Mouse (Mus musculus): ENCODE data around the gene Ifit1bl1. TPM values are rescaled to one million over a fixed set of nuclear protein-coding genes. Genes with fewer than 3 reads are reported as not detected.
"Not testable (repeated sequence)": the region's sequence is repeated elsewhere in the genome, so short reads cannot be mapped to it uniquely, and the experiment has no call there.

Gene Ifit1bl1
- polyA plus RNA-seq, 1 experiment from 2014 or later: 19.4 TPM

DNA sequence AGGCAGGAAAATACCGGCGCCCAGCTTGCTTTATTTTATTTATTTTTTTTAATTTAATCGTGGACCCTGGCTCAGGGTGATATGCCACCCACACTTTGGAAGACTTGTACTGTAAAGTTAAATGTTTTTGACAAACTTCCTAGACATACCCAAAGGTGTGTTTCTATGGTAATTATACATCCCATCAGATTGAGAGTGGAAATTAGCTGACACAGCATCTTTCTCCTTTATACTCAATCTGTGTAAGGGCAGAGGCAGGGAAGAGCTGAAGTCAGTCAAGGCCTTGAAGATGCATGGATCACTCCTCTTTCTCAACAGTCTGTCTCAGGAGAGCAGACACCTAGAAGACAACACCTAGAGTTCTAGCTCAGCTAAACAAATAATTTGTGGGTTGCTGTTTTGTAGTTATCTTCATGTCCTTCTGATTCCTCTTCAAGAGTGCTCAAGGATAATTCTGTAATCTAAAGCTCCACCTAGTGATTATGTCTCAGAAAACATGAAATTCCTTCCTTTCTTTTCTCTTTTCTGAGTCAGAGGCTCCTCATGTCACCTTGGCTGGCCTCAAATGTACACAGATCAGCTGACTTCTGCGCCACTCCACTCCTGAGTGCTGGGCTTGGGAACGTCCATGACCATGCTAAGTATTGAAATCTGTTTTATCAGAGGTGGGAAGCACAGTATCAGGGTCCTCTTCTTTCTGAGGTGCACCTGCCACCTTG lies 15.9 kb downstream of the Ifit1bl1 start:
- H3K9ac ChIP-seq (ENCODE audit: low read depth, low read length); H3K27ac ChIP-seq (ENCODE audit: low read depth, low read length); H3K4me2 ChIP-seq (replicated peaks; ENCODE audit: low read depth); H3K4me3 ChIP-seq (ENCODE audit: low read depth, low read length); H3K27me3 ChIP-seq (replicated peaks; ENCODE audit: control insufficient read depth, insufficient read depth, low read length); H3K9me3 ChIP-seq (ENCODE audit: control insufficient read depth); H3K4me1 ChIP-seq (replicated peaks; ENCODE audit: control insufficient read depth, insufficient read depth, low read length); H3K36me3 ChIP-seq (ENCODE audit: control insufficient read depth, insufficient read depth): not testable (repeated sequence)
- peak; percentile 22; the same call in 1 of the 2 replicates for ATAC-seq
- WGBS: 55% methylated on average over 5 of the region's 5 CpGs
- TF ChIP-seq CTCF (IDR thresholded peaks at IDR 0.05; ENCODE audit: low read depth): peak; percentile 41

DNA sequence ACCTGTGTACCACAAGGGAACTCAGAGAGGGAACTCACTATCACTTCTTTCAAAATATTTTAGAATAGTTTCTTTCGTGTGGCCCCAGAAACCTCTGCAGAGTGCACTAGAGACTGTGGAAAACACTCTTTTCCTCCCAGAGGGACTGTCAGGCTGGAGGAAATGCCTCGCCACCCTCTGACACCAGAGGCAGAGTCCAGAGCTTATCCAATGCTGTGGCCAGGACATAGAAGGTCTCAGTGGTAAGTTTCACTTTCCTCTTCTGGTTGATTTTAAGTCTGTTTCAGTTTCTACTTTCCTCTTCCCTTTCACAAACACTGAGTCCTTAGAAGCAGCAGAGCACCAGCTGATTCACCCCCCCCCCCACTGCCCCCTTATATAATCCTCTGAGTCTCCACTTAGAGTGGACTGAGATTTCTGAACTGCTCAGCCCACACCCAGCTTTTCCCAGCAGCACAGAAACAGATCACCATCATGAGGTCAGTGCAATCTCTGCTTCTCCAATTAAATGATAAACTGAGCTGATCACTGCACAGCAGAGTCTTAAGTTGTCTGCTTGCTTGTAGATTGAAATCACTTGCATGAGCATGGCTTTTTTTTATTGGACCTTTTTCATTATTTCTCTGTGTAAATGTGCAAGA lies 18.5 kb downstream of the Ifit1bl1 start, which contains the start of gene Ifit3:
TSS of gene Ifit3 (plus strand) at position 406 of the 641 bp plus-strand sequence.
- H3K4me3 ChIP-seq (ENCODE audit: low read depth, low read length); H3K27ac ChIP-seq (ENCODE audit: low read depth, low read length); H3K36me3 ChIP-seq (ENCODE audit: control insufficient read depth, insufficient read depth); H3K9me3 ChIP-seq (ENCODE audit: control insufficient read depth); H3K9ac ChIP-seq (ENCODE audit: low read depth, low read length); H3K4me1 ChIP-seq (replicated peaks; ENCODE audit: control insufficient read depth, insufficient read depth, low read length); H3K4me2 ChIP-seq (replicated peaks; ENCODE audit: low read depth); H3K27me3 ChIP-seq (replicated peaks; ENCODE audit: control insufficient read depth, insufficient read depth, low read length): not testable (repeated sequence)
- WGBS: 20% methylated on average over 2 of the region's 2 CpGs
- ATAC-seq: peak; percentile 91

DNA sequence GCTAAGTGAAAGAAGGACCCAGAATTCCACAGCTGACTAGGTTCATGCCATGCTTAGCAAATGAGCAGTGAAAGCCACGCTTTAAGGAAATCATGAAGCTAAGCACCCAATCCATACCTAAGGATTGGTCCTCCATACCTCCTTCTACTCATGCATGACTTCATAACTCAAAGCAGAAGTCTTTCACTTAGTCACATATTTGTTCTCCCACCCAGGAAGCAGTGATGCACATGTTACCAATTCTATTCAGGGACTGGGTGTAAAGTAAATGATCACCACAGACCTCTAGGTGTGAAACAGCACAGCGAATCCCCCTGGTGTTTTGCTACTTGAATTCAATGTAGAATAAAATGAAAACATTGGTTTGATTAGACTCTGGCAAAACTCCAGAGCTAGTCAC lies 19.1 kb downstream of the Ifit1bl1 start:
- H3K27ac ChIP-seq (ENCODE audit: low read depth, low read length); H3K9ac ChIP-seq (ENCODE audit: low read depth, low read length); H3K36me3 ChIP-seq (ENCODE audit: control insufficient read depth, insufficient read depth); ATAC-seq; H3K4me1 ChIP-seq (replicated peaks; ENCODE audit: control insufficient read depth, insufficient read depth, low read length); H3K4me2 ChIP-seq (replicated peaks; ENCODE audit: low read depth); H3K27me3 ChIP-seq (replicated peaks; ENCODE audit: control insufficient read depth, insufficient read depth, low read length); H3K9me3 ChIP-seq (ENCODE audit: control insufficient read depth); H3K4me3 ChIP-seq (ENCODE audit: low read depth, low read length): not testable (repeated sequence)
- 93% methylated on average over 2 of the region's 2 CpGs for WGBS

DNA sequence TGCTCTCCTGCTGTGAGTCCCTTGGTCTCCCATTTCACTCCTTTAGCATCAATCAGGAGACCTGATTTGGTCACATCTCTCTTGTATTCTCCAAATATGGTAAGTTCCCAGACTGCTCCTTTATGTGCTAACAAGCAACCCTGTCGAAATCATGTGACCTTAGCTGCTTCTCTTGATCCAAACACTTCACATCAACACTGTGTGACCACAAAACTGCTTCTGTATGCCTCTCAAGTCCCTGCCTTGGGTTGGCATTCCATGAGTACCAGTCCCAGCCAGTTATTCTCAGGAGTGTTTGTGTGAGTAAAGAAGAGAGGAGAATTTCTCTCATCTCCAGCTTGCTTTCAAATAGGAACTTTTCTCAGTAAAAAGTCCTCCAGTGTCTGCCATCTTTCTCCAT lies 24.6 kb downstream of the Ifit1bl1 start:
- WGBS: 74% methylated on average over 1 of the region's 1 CpGs
- Histone ChIP-seq H3K27me3 (replicated peaks; ENCODE audit: control insufficient read depth, insufficient read depth, low read length) (no peaks in the 10 kb centered on the region), H3K4me2 (replicated peaks; ENCODE audit: low read depth) (no peak overlapping the region), H3K9ac (ENCODE audit: low read depth, low read length) (no peak overlapping the region), H3K9me3 (ENCODE audit: control insufficient read depth) (no peaks in the 10 kb centered on the region), H3K27ac (ENCODE audit: low read depth, low read length) (no peak overlapping the region), H3K4me1 (replicated peaks; ENCODE audit: control insufficient read depth, insufficient read depth, low read length) (0 out of 2 replicates have a peak, but pooled peaks cover 3% of the 10 kb centered on the region), H3K36me3 (ENCODE audit: control insufficient read depth, insufficient read depth) (no peaks in the 10 kb centered on the region; the same call in 1 of the 2 replicates), H3K4me3 (ENCODE audit: low read depth, low read length) (no peak overlapping the region)
- TF ChIP-seq CTCF (IDR thresholded peaks at IDR 0.05; ENCODE audit: low read depth): no peak
- ATAC-seq: no peak

DNA sequence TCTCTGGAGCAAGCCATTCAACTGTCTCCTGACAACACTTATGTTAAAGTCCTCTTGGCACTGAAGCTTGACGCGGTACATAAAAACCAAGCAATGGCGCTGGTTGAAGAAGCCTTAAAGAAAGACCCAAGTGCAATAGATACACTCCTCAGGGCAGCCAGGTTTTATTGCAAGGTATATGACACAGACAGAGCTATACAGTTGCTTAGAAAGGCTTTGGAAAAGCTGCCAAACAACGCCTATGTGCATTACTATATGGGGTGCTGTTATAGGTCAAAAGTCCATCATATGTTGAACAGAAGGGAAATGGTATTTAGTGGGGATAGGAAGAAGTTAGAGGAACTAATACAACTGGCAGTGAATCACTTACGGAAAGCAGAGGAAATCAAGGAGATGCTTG lies 28.1 kb downstream of the Ifit1bl1 start:
- 0 out of 2 replicates have a peak, but pooled peaks cover 3% of the 10 kb centered on the region for H3K4me1 ChIP-seq (replicated peaks; ENCODE audit: control insufficient read depth, insufficient read depth, low read length)
- TF ChIP-seq CTCF (IDR thresholded peaks at IDR 0.05; ENCODE audit: low read depth): no peak
- no peaks in the 10 kb centered on the region for H3K27me3 ChIP-seq (replicated peaks; ENCODE audit: control insufficient read depth, insufficient read depth, low read length)
- H3K4me3 ChIP-seq (ENCODE audit: low read depth, low read length): no peak overlapping the region
- no peak overlapping the region for H3K4me2 ChIP-seq (replicated peaks; ENCODE audit: low read depth)
- H3K27ac ChIP-seq (ENCODE audit: low read depth, low read length): no peak overlapping the region
- H3K9me3 ChIP-seq (ENCODE audit: control insufficient read depth): no peaks in the 10 kb centered on the region
- 70% methylated on average over 5 of the region's 5 CpGs for WGBS
- H3K36me3 ChIP-seq (ENCODE audit: control insufficient read depth, insufficient read depth): no peaks in the 10 kb centered on the region; the same call in 1 of the 2 replicates
- H3K9ac ChIP-seq (ENCODE audit: low read depth, low read length): no peak overlapping the region
- ATAC-seq: peak; percentile 61

DNA sequence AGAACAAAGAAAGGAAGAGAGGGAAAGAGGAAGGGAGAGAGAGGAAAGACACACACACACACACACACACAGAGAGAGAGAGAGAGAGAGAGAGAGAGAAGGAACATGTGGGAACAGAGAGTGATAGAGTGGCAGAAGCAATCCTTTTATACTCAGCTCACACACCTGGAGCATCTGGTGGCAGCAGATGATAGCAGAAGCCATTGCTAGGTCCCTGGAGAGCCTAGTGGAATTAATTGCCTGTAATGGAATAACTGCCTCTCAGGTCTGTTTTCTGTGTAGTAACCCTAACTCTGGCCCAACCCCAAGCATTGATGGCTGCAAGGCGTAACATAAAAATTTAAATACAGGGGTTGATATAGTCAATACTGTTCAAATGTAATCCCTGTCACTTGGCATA lies 30.7 kb downstream of the Ifit1bl1 start:
- no peaks in the 10 kb centered on the region; the same call in 1 of the 2 replicates for H3K36me3 ChIP-seq (ENCODE audit: control insufficient read depth, insufficient read depth)
- H3K4me2 ChIP-seq (replicated peaks; ENCODE audit: low read depth): 0 out of 2 replicates have a peak overlapping the region, but pooled peaks have one; percentile 6
- H3K27ac ChIP-seq (ENCODE audit: low read depth, low read length): no peak overlapping the region
- no peak for TF ChIP-seq CTCF (IDR thresholded peaks at IDR 0.05; ENCODE audit: low read depth)
- H3K9ac ChIP-seq (ENCODE audit: low read depth, low read length): no peak overlapping the region
- H3K4me3 ChIP-seq (ENCODE audit: low read depth, low read length): no peak overlapping the region
- H3K27me3 ChIP-seq (replicated peaks; ENCODE audit: control insufficient read depth, insufficient read depth, low read length): no peaks in the 10 kb centered on the region
- H3K4me1 ChIP-seq (replicated peaks; ENCODE audit: control insufficient read depth, insufficient read depth, low read length): 0 out of 2 replicates have a peak, but pooled peaks cover 3% of the 10 kb centered on the region
- 97% methylated on average over 1 of the region's 1 CpGs for WGBS
- ATAC-seq: no peak
- H3K9me3 ChIP-seq (ENCODE audit: control insufficient read depth): no peaks in the 10 kb centered on the region

Measured in intestine, postnatal 0 days (tissue).